Mouse (Mus musculus): ENCODE measurements around the gene Zfp978. TPM values are rescaled to one million over a fixed set of nuclear protein-coding genes. Genes with fewer than 3 reads are reported as not detected.
"Not testable (repeated sequence)": the region's sequence is repeated elsewhere in the genome, so short reads cannot be mapped to it uniquely, and the experiment has no call there.

Gene Zfp978
- polyA plus RNA-seq, 1 experiment: 0.57 TPM

- not testable (repeated sequence) for H3K36me3 ChIP-seq (ENCODE audit: control insufficient read depth, insufficient read depth, low read length); H3K27ac ChIP-seq (ENCODE audit: control insufficient read depth, insufficient read depth, low read depth, low read length)
These were observed 9.6 kb upstream of the Zfp978 start for GRCm38 (mm10) chr4:147351376-147351980.

GRCm38 (mm10) chr4:147353626-147354025, 7.5 kb upstream of the Zfp978 start:
- H3K4me1 ChIP-seq (ENCODE audit: control insufficient read depth, insufficient read depth, low read length); H3K27me3 ChIP-seq (ENCODE audit: control insufficient read depth, insufficient read depth, low read length); H3K36me3 ChIP-seq (ENCODE audit: control insufficient read depth, insufficient read depth, low read length); H3K4me3 ChIP-seq (ENCODE audit: control insufficient read depth, low read depth, low read length); H3K27ac ChIP-seq (ENCODE audit: control insufficient read depth, insufficient read depth, low read depth, low read length): not testable (repeated sequence)

More at GRCm38 (mm10) chr4:147351376-147351980, 9.6 kb upstream of the Zfp978 start:
- H3K4me1 ChIP-seq (ENCODE audit: control insufficient read depth, insufficient read depth, low read length); H3K4me3 ChIP-seq (ENCODE audit: control insufficient read depth, low read depth, low read length); H3K27me3 ChIP-seq (ENCODE audit: control insufficient read depth, insufficient read depth, low read length): not testable (repeated sequence)

GRCm38 (mm10) chr4:147356042-147356441, 5.1 kb upstream of the Zfp978 start:
- H3K27me3 ChIP-seq (ENCODE audit: control insufficient read depth, insufficient read depth, low read length); H3K4me1 ChIP-seq (ENCODE audit: control insufficient read depth, insufficient read depth, low read length); H3K4me3 ChIP-seq (ENCODE audit: control insufficient read depth, low read depth, low read length); H3K36me3 ChIP-seq (ENCODE audit: control insufficient read depth, insufficient read depth, low read length); H3K27ac ChIP-seq (ENCODE audit: control insufficient read depth, insufficient read depth, low read depth, low read length): not testable (repeated sequence)

- not testable (repeated sequence) for H3K4me3 ChIP-seq (ENCODE audit: control insufficient read depth, low read depth, low read length); H3K27ac ChIP-seq (ENCODE audit: control insufficient read depth, insufficient read depth, low read depth, low read length); H3K27me3 ChIP-seq (ENCODE audit: control insufficient read depth, insufficient read depth, low read length); H3K36me3 ChIP-seq (ENCODE audit: control insufficient read depth, insufficient read depth, low read length); H3K4me1 ChIP-seq (ENCODE audit: control insufficient read depth, insufficient read depth, low read length)
These were observed 3.9 kb upstream of the Zfp978 start for GRCm38 (mm10) chr4:147357195-147357594.

- not testable (repeated sequence) for H3K27me3 ChIP-seq (ENCODE audit: control insufficient read depth, insufficient read depth, low read length); H3K36me3 ChIP-seq (ENCODE audit: control insufficient read depth, insufficient read depth, low read length); H3K4me3 ChIP-seq (ENCODE audit: control insufficient read depth, low read depth, low read length); H3K4me1 ChIP-seq (ENCODE audit: control insufficient read depth, insufficient read depth, low read length); H3K27ac ChIP-seq (ENCODE audit: control insufficient read depth, insufficient read depth, low read depth, low read length)
These were observed 769 bp downstream of the Zfp978 start for GRCm38 (mm10) chr4:147361872-147362271.

GRCm38 (mm10) chr4:147369564-147369963, 8.5 kb downstream of the Zfp978 start:
- not testable (repeated sequence) for H3K27ac ChIP-seq (ENCODE audit: control insufficient read depth, insufficient read depth, low read depth, low read length); H3K4me1 ChIP-seq (ENCODE audit: control insufficient read depth, insufficient read depth, low read length); H3K4me3 ChIP-seq (ENCODE audit: control insufficient read depth, low read depth, low read length); H3K36me3 ChIP-seq (ENCODE audit: control insufficient read depth, insufficient read depth, low read length); H3K27me3 ChIP-seq (ENCODE audit: control insufficient read depth, insufficient read depth, low read length)

- H3K36me3 ChIP-seq (ENCODE audit: control insufficient read depth, insufficient read depth, low read length); H3K27ac ChIP-seq (ENCODE audit: control insufficient read depth, insufficient read depth, low read depth, low read length); H3K4me1 ChIP-seq (ENCODE audit: control insufficient read depth, insufficient read depth, low read length); H3K27me3 ChIP-seq (ENCODE audit: control insufficient read depth, insufficient read depth, low read length); H3K4me3 ChIP-seq (ENCODE audit: control insufficient read depth, low read depth, low read length): not testable (repeated sequence)
These were observed 22.1 kb downstream of the Zfp978 start for GRCm38 (mm10) chr4:147383199-147383598.

GRCm38 (mm10) chr4:147397201-147397600, 36.1 kb downstream of the Zfp978 start:
- not testable (repeated sequence) for H3K4me3 ChIP-seq (ENCODE audit: control insufficient read depth, low read depth, low read length); H3K27ac ChIP-seq (ENCODE audit: control insufficient read depth, insufficient read depth, low read depth, low read length); H3K27me3 ChIP-seq (ENCODE audit: control insufficient read depth, insufficient read depth, low read length); H3K36me3 ChIP-seq (ENCODE audit: control insufficient read depth, insufficient read depth, low read length); H3K4me1 ChIP-seq (ENCODE audit: control insufficient read depth, insufficient read depth, low read length)

GRCm38 (mm10) chr4:147397934-147398682, 37.0 kb downstream of the Zfp978 start:
- H3K4me1 ChIP-seq (ENCODE audit: control insufficient read depth, insufficient read depth, low read length); H3K27ac ChIP-seq (ENCODE audit: control insufficient read depth, insufficient read depth, low read depth, low read length); H3K4me3 ChIP-seq (ENCODE audit: control insufficient read depth, low read depth, low read length); H3K27me3 ChIP-seq (ENCODE audit: control insufficient read depth, insufficient read depth, low read length); H3K36me3 ChIP-seq (ENCODE audit: control insufficient read depth, insufficient read depth, low read length): not testable (repeated sequence)

GRCm38 (mm10) chr4:147398741-147399140, 37.6 kb downstream of the Zfp978 start:
- not testable (repeated sequence) for H3K36me3 ChIP-seq (ENCODE audit: control insufficient read depth, insufficient read depth, low read length); H3K27ac ChIP-seq (ENCODE audit: control insufficient read depth, insufficient read depth, low read depth, low read length); H3K4me1 ChIP-seq (ENCODE audit: control insufficient read depth, insufficient read depth, low read length); H3K27me3 ChIP-seq (ENCODE audit: control insufficient read depth, insufficient read depth, low read length)
- H3K4me3 ChIP-seq (ENCODE audit: control insufficient read depth, low read depth, low read length): peak overlapping the region; percentile 52

GRCm38 (mm10) chr4:147399505-147399904, 38.4 kb downstream of the Zfp978 start:
- H3K4me3 ChIP-seq (ENCODE audit: control insufficient read depth, low read depth, low read length): peak overlapping the region; percentile 1; the same call in 1 of the 2 replicates

More at GRCm38 (mm10) chr4:147399505-147399904, 38.4 kb downstream of the Zfp978 start:
- not testable (repeated sequence) for H3K4me1 ChIP-seq (ENCODE audit: control insufficient read depth, insufficient read depth, low read length); H3K36me3 ChIP-seq (ENCODE audit: control insufficient read depth, insufficient read depth, low read length); H3K27ac ChIP-seq (ENCODE audit: control insufficient read depth, insufficient read depth, low read depth, low read length); H3K27me3 ChIP-seq (ENCODE audit: control insufficient read depth, insufficient read depth, low read length)
